In genomic region chr1:79629726-79630125, GRCm38 (mm10) we compare ENCODE assay signal across 21 mouse cellular contexts. TPM values are rescaled to one million over a fixed set of nuclear protein-coding genes. Genes with fewer than 3 reads are reported as not detected.
DNase-seq lines count a peak whose midpoint lies in the region; ATAC-seq and TF ChIP-seq lines count a peak whose summit lies in the region.
"Had no signal": no experiment of that assay in that cellular context is flagged by ENCODE, and none has a peak within 500 bp of the region (broad histone marks: within the 10 kb centered on the region; RNA-seq: fewer than 3 reads in every experiment).

No protein-coding gene starts in this region.

- H3K27ac ChIP-seq in lung, postnatal 0 days (ENCODE audit: low read length) = no peak overlapping the region
- H3K27ac ChIP-seq: embryonic facial prominence, embryonic 12.5 days; forebrain, embryonic 15.5 days; heart, adult 2 months; heart, embryonic 15.5 days; hindbrain, embryonic 13.5 days had no signal

- H3K4me1 ChIP-seq in lung, postnatal 0 days (ENCODE audit: insufficient read depth, low read depth, low read length) = no peaks in the 10 kb centered on the region
- H3K4me1 ChIP-seq: embryonic facial prominence, embryonic 12.5 days; forebrain, embryonic 15.5 days; heart, embryonic 15.5 days had no signal

- ATAC-seq in megakaryocyte progenitor cell, adult 5-6 weeks (replicated peaks; ENCODE audit: poor library complexity) = peak; percentile 23; the same call in 1 of the 2 replicates
- no peak for ATAC-seq in lung, postnatal 0 days
- ATAC-seq: forebrain, embryonic 15.5 days had no signal

- TF ChIP-seq EP300 in lung, postnatal 0 days (IDR thresholded peaks at IDR 0.05) = no peak

- no peaks in the 10 kb centered on the region for H3K9me3 ChIP-seq in lung, postnatal 0 days (ENCODE audit: low read length)
- H3K9me3 ChIP-seq: embryonic facial prominence, embryonic 12.5 days; forebrain, embryonic 15.5 days; G1E; heart, embryonic 15.5 days; hindbrain, embryonic 13.5 days had no signal

- 74% methylated on average over 5 of the region's 5 CpGs for WGBS in lung, postnatal 0 days

- peak; percentile 22 to 30 for DNase-seq in spleen, adult 18-20 months
- DNase-seq in spleen, postnatal 4 days (ENCODE audit: low spot score in 2 of 2) = no peak
- DNase-seq in B cell, adult 2 months = peak; percentile 70 to 78
- no peak for DNase-seq in left cerebral cortex, postnatal 10 days (ENCODE audit: extremely low spot score in 1 of 2, low spot score in 2 of 2)
- DNase-seq in heart, adult 11 months = no peak
- no peak for DNase-seq in lung, postnatal 0 days (ENCODE audit: low spot score)
- DNase-seq: adrenal gland, adult 8-10 months; adrenal gland, postnatal 36 days; cerebellum, adult 2 months; cerebellum, postnatal 10 days; gastrocnemius, postnatal 36 days; heart, adult 2 months; heart, postnatal 14 days had no signal

- H3K36me3 ChIP-seq in lung, postnatal 0 days (ENCODE audit: insufficient read depth, low read length) = no peaks in the 10 kb centered on the region
- H3K36me3 ChIP-seq: embryonic facial prominence, embryonic 12.5 days; forebrain, embryonic 15.5 days; G1E; heart, embryonic 15.5 days; hindbrain, embryonic 13.5 days had no signal

- no peak overlapping the region for H3K4me2 ChIP-seq in lung, postnatal 0 days (replicated peaks; ENCODE audit: low read depth, low read length)
- H3K4me2 ChIP-seq: embryonic facial prominence, embryonic 12.5 days; forebrain, embryonic 15.5 days; heart, embryonic 11.5 days; heart, embryonic 15.5 days; hindbrain, embryonic 13.5 days had no signal

- H3K9ac ChIP-seq in lung, postnatal 0 days (replicated peaks; ENCODE audit: low read depth) = no peak overlapping the region
- H3K9ac ChIP-seq: embryonic facial prominence, embryonic 12.5 days; forebrain, embryonic 15.5 days; heart, embryonic 15.5 days; hindbrain, embryonic 13.5 days had no signal

- intact Hi-C loops in left cerebral cortex, postnatal 10 days (cut with DNase I) = loop anchor here (10.0 kb wide), 1 partner anchor 185 kb away; the partner anchor contains the start of gene Scg2

- no peaks in the 10 kb centered on the region for H3K27me3 ChIP-seq in lung, postnatal 0 days (replicated peaks; ENCODE audit: insufficient read depth, low read length)
- H3K27me3 ChIP-seq: embryonic facial prominence, embryonic 12.5 days; forebrain, embryonic 15.5 days; heart, embryonic 15.5 days; hindbrain, embryonic 13.5 days had no signal

- H3K4me3 ChIP-seq in lung, postnatal 0 days (ENCODE audit: low read depth, low read length) = no peak overlapping the region
- H3K4me3 ChIP-seq: embryonic facial prominence, embryonic 12.5 days; forebrain, embryonic 15.5 days; heart, adult 2 months; heart, embryonic 15.5 days; hindbrain, embryonic 13.5 days had no signal

- TF ChIP-seq CTCF in lung, postnatal 0 days (IDR thresholded peaks at IDR 0.05) = no peak

RNA-seq across cellular contexts. Expression of gene Ap1s3, which starts 42.0 kb away (rescaled TPM):
- total RNA-seq in megakaryocyte progenitor cell, adult 5-6 weeks (2015) = 16.8 and 19.7 TPM in 2 replicates
- 2.5 and 4.6 TPM in 2 replicates for total RNA-seq in megakaryocyte progenitor cell, adult 5-6 weeks (2017)
- total RNA-seq in left cerebral cortex, postnatal 10 days (2021) = 1 to 10 TPM; 2.6 to 2.7 TPM
- polyA plus RNA-seq in lung, postnatal 0 days (2015; fragmentation: Nextera tagmentation; extraction: Ambion mirVana) = 1.2 and 1.6 TPM in 2 replicates
- total RNA-seq: gastrocnemius, adult 8-10 months; gastrocnemius, postnatal 36 days had no signal
- polyA plus RNA-seq: forebrain, embryonic 15.5 days; hindbrain, embryonic 13.5 days had no signal

Comparison
In these comparisons a context has a peak if more than half of its experiments do, and no peak if none do; other contexts are left out.
1. DNase-seq: peak in spleen, adult 18-20 months (2 of 2) and B cell, adult 2 months (2 of 2); none in spleen, postnatal 4 days (0 of 2), left cerebral cortex, postnatal 10 days (0 of 2), heart, adult 11 months (single experiment) and lung, postnatal 0 days (single experiment).